Mouse (Mus musculus): ENCODE data around the gene Cdk12. TPM values are rescaled to one million over a fixed set of nuclear protein-coding genes. Genes with fewer than 3 reads are reported as not detected.
A peak's percentile ranks its signal among the peaks of the same experiment; 100 is the strongest.

Cdk12 gene
- total RNA-seq, 2 experiments from 2014 or later, result 42.8 to 50.6 TPM

- no peak for DNase-seq
Observed at GRCm38 (mm10) chr11:98317479-98317878, 114.6 kb downstream of the Cdk12 start.

GRCm38 (mm10) chr11:98318421-98319116 is 115.7 kb downstream of the Cdk12 start:
- DNase-seq, result no peak

GRCm38 (mm10) chr11:98319120-98319519 is 116.3 kb downstream of the Cdk12 start:
- no peak for DNase-seq

- no peak for DNase-seq
Observed at GRCm38 (mm10) chr11:98319544-98319943, 116.7 kb downstream of the Cdk12 start.

GRCm38 (mm10) chr11:98319944-98320343 is 117.1 kb downstream of the Cdk12 start:
- no peak for DNase-seq

GRCm38 (mm10) chr11:98320381-98320780 is 117.5 kb downstream of the Cdk12 start:
- DNase-seq, result no peak

GRCm38 (mm10) chr11:98320806-98321676 is 118.2 kb downstream of the Cdk12 start:
- no peak for DNase-seq

GRCm38 (mm10) chr11:98321677-98322003 is 118.8 kb downstream of the Cdk12 start:
- DNase-seq, result no peak

- no peak for DNase-seq
Observed at GRCm38 (mm10) chr11:98322159-98322558, 119.3 kb downstream of the Cdk12 start.

- DNase-seq, result no peak
Observed at GRCm38 (mm10) chr11:98323136-98323866, 120.4 kb downstream of the Cdk12 start.

- peak in 1 of 2 experiments; percentile 47 for DNase-seq
Observed at GRCm38 (mm10) chr11:98323933-98324332, 121.1 kb downstream of the Cdk12 start.

- no peak for DNase-seq
Observed at GRCm38 (mm10) chr11:98325191-98325820, 122.4 kb downstream of the Cdk12 start.

- no peak for DNase-seq
Observed at GRCm38 (mm10) chr11:98325821-98326218, 123.0 kb downstream of the Cdk12 start.

- no peak for DNase-seq
Observed at GRCm38 (mm10) chr11:98326741-98327135, 123.9 kb downstream of the Cdk12 start.

GRCm38 (mm10) chr11:98327136-98328030 is 124.5 kb downstream of the Cdk12 start:
- DNase-seq, result no peak

GRCm38 (mm10) chr11:98328031-98328370 is 125.1 kb downstream of the Cdk12 start:
- no peak for DNase-seq

Small RNAs within 50 kb of the gene (microRNA-seq; reads per million reads assigned to microRNA genes)
- not detected for gene Gm27399
- 0.75 reads per million for gene Mir5119

Other genes starting within 250 kb of the Cdk12 start
- 10 to 100 TPM in 1 of 2 experiments, 1 to 10 TPM in 1; 7.1 to 17.2 TPM for gene Plxdc1, start 216.6 kb upstream of the Cdk12 start, total RNA-seq (2021)
- gene Arl5c, start 206.9 kb upstream of the Cdk12 start, total RNA-seq (2021), result under 1 TPM; 0.76 to 0.92 TPM
- 1 to 10 TPM; 6.9 to 8.4 TPM for gene Cacnb1, start 180.0 kb upstream of the Cdk12 start, total RNA-seq (2021)
- gene Rpl19, start 176.3 kb upstream of the Cdk12 start, total RNA-seq (2021), result 1,000 to 10,000 TPM; 1,174 to 1,217 TPM
- 1 to 10 TPM; 1.7 to 6.9 TPM for gene Stac2, start 149.6 kb upstream of the Cdk12 start, total RNA-seq (2021)
- gene Fbxl20, start 52.7 kb upstream of the Cdk12 start, total RNA-seq (2021), result 10 to 100 TPM; 31.8 to 42.9 TPM
- gene Med1, start 9.8 kb upstream of the Cdk12 start, total RNA-seq (2021), result 10 to 100 TPM; 65.4 to 72.5 TPM
- not detected for gene Neurod2, start 126.6 kb downstream of the Cdk12 start, total RNA-seq (2021)
- not detected for gene Ppp1r1b, start 145.3 kb downstream of the Cdk12 start, total RNA-seq (2021)
- gene Stard3, start 155.3 kb downstream of the Cdk12 start, total RNA-seq (2021), result 10 to 100 TPM; 22.3 to 23.2 TPM
- 1 to 10 TPM in 1 of 2 experiments, under 1 TPM in 1; 0.43 to 1.2 TPM for gene Tcap, start 180.8 kb downstream of the Cdk12 start, total RNA-seq (2021)
- 100 to 1,000 TPM; 363 to 581 TPM for gene Pnmt, start 183.4 kb downstream of the Cdk12 start, total RNA-seq (2021)
- gene Pgap3, start 197.4 kb downstream of the Cdk12 start, total RNA-seq (2021), result 1 to 10 TPM; 4.4 to 7.2 TPM
- 1 to 10 TPM; 4.2 to 4.7 TPM for gene Erbb2, start 209.4 kb downstream of the Cdk12 start, total RNA-seq (2021)
- gene Mien1, start 235.9 kb downstream of the Cdk12 start, total RNA-seq (2021), result 10 to 100 TPM; 84.0 to 84.2 TPM
- not detected for gene Grb7, start 243.3 kb downstream of the Cdk12 start, total RNA-seq (2021)

Data from adrenal gland, postnatal 36 days (tissue).